Comparison of ENCODE assay signal across 17 mouse cellular contexts in genomic region chr9:103620517-103621212, GRCm38 (mm10).
"Had no signal": no experiment of that assay in that cellular context is flagged by ENCODE, and none has a peak within 500 bp of the region (broad histone marks: within the 10 kb centered on the region; RNA-seq: fewer than 3 reads in every experiment).

No protein-coding gene starts in this region.

- H3K27ac ChIP-seq: kidney, postnatal 0 days; limb, embryonic 13.5 days; midbrain, embryonic 15.5 days; neural tube, embryonic 12.5 days; stomach, embryonic 15.5 days had no signal

- H3K9me3 ChIP-seq: megakaryocyte, embryonic 14.5 days; stomach, embryonic 15.5 days had no signal

- H3K4me3 ChIP-seq: limb, embryonic 13.5 days; megakaryocyte, embryonic 14.5 days; midbrain, embryonic 15.5 days; neural tube, embryonic 12.5 days; stomach, embryonic 15.5 days had no signal

- H3K4me1 ChIP-seq: megakaryocyte, embryonic 14.5 days; midbrain, embryonic 15.5 days; neural tube, embryonic 12.5 days; stomach, embryonic 15.5 days had no signal

- H3K27me3 ChIP-seq: limb, embryonic 13.5 days; megakaryocyte, embryonic 14.5 days; midbrain, embryonic 15.5 days; neural tube, embryonic 12.5 days; stomach, embryonic 15.5 days had no signal

- ATAC-seq: midbrain, embryonic 15.5 days had no signal

- H3K36me3 ChIP-seq: limb, embryonic 13.5 days; midbrain, embryonic 15.5 days; neural tube, embryonic 12.5 days; stomach, embryonic 15.5 days had no signal

- DNase-seq: kidney, adult 2 months; kidney, postnatal 36 days; layer of hippocampus, adult 9-11 months; layer of hippocampus, postnatal 36 days; lung, adult 18-20 months; lung, postnatal 36 days; retina, postnatal 1 day; right cerebral cortex, postnatal 4 days; spleen, adult 18-20 months; thymus, adult 2 months; thymus, postnatal 25 days had no signal
